Mouse (Mus musculus): ENCODE data around the gene Edem1.

- TF ChIP-seq POLR2A (IDR thresholded peaks at IDR 0.05; ENCODE audit: insufficient read depth, low read depth, low read length) = no peak
- no peak for TF ChIP-seq CTCF (IDR thresholded peaks at IDR 0.05; ENCODE audit: insufficient read depth, low read depth, low read length)
Measured at GRCm38 (mm10) chr6:108807446-108807845, 21.0 kb upstream of the Edem1 start.

Data from olfactory bulb, adult 2 months (tissue).